Mouse (Mus musculus) mammary gland, adult 2 months (tissue): ENCODE results near the gene Tmem208. TPM values are rescaled to one million over a fixed set of nuclear protein-coding genes. Genes with fewer than 3 reads are reported as not detected.

Source experiments
- polyA plus RNA-seq: library from polyadenylated mRNA; depleted of rRNA; stranded (reverse); fragments of >200 nt; gene quantifications from 2 replicates; pipeline ENCODE4 v1.2.3, GENCODE M21; 2012; ENCODE audit warnings: low replicate concordance; rRNA removed

The Tmem208 gene
- polyA plus RNA-seq, result 90.7 and 97.1 TPM in 2 replicates

GRCm38 (mm10) chr8:105326141-105326672 is at the start of gene Tmem208, which contains the start of gene Lrrc29:
TSS of gene Tmem208 (plus strand) at chr8:105326354.
TSS of gene Lrrc29 (minus strand) at chr8:105326278.

DNA sequence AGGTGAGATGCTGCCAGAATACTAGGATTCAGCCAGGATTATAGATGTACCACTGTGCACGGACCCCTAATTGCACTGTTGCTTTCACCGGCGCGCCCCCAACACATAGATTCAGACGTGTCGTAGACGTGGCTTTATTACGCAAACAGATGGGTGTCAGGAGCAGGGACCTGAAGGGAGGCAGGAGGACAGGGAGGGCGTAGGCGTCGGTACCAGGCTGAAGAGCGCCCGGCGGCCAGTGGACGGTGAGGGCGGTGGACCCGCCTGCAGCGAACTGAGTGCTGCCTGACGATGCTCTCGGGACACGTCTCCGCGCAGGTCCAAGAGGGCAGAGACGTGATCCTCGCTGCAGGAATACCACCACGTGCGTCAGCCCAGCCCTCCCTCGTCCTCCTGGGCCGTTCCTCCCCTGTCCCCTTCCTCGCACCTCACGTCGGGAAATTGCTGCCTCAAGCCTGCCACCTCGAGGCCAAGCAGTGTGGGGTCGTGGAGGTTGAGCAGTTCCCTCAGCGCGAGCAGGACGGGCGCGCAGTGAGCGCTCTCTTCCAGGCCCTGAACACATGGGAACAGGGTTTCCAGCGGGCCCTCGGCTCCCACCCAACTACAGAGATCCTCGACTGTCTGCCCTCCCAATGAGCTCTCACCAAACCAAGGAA is 36.2 kb upstream of the Tmem208 start, which contains the start of gene 4931428F04Rik:
Gene 4931428F04Rik (minus strand): TSS at position 60 of the 656 bp plus-strand sequence.

GRCm38 (mm10) chr8:105295895-105296573 is 30.1 kb upstream of the Tmem208 start, which contains the start of gene Exoc3l:
TSS of gene Exoc3l (minus strand) at chr8:105296101.

GRCm38 (mm10) chr8:105297511-105298192 is 28.5 kb upstream of the Tmem208 start, which contains the start of gene E2f4:
TSS of gene E2f4 (plus strand) at chr8:105297663.

GRCm38 (mm10) chr8:105305211-105306145 is 20.7 kb upstream of the Tmem208 start, which contains the start of gene Elmo3:
TSS of gene Elmo3 (plus strand) at chr8:105305601.

GRCm38 (mm10) chr8:105347428-105348221 is 21.5 kb downstream of the Tmem208 start, which contains the start of gene Fhod1:
TSS of gene Fhod1 (minus strand) at chr8:105347953.

DNA sequence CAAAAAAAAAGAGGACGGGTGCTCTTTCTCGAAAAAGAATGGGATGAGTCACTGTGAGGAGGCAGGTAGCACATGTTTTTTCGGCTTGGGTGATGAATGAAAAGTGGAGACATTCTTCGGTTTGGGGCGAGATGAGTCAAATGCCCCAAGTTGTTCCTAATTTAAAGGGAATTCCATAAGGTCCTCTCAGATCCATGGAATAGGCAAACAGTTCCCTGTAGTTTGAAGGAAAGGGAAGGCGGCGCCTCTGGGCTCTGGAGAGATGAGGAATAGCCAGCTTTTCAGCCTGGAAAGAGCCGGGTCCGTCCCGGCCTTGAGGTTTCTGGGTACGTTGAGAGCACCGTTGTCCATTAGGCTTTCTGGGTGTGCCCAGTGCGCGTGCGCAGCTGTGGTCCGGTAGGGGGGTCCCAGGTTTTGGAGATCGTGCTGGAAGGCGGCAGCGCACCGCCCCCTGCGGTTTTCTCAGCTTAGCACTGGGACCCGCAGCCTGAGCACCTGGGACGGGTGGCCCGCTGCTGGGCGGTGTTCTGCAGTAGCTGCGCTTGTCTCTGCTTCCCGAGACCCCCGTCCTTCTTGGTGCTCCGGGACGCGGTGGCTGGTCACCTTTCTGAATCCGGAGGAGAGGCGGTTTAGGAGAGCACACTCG is 22.4 kb downstream of the Tmem208 start, which contains the start of gene Slc9a5:
Gene Slc9a5 (plus strand): TSS at position 394 of the 646 bp plus-strand sequence.

DNA sequence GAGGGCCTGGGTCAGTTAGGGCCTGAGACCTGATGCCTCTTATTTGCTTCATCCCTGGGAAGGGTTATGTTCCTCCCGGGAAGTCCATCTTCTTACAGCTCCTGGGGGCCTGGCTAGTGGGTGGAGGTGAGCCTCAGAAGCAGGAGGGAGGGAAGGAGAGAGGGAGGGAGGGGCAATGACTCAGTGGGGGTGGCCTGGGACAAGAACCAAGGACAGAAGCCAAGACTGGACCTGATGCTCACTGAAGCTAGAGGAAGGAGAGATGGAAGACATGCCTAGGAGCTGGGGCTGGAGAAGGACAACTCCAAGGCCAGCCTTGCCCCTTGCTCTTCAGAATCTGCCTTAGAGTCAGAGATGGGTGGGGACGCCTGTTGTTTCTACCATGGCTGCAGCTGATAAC is 46.9 kb downstream of the Tmem208 start, which contains the start of gene Plekhg4:
Gene Plekhg4 (plus strand): TSS at position 243 of the 400 bp plus-strand sequence.

Other genes starting within 250 kb of the Tmem208 start
- 1.4 TPM in 1 of 2 replicates, not detected in the other for gene Ces3b, start 242.6 kb upstream of the Tmem208 start, polyA plus RNA-seq
- 0.83 TPM in 1 of 2 replicates, not detected in the other for gene Ces4a, start 194.6 kb upstream of the Tmem208 start, polyA plus RNA-seq
- 10.1 and 12.8 TPM in 2 replicates for gene Cbfb, start 155.7 kb upstream of the Tmem208 start, polyA plus RNA-seq
- 21.3 and 32.9 TPM in 2 replicates for gene D230025D16Rik, start 101.2 kb upstream of the Tmem208 start, polyA plus RNA-seq
- gene B3gnt9, start 71.2 kb upstream of the Tmem208 start, polyA plus RNA-seq, result 20.0 and 42.4 TPM in 2 replicates
- gene Tradd, start 61.7 kb upstream of the Tmem208 start, polyA plus RNA-seq, result 14.7 and 29.5 TPM in 2 replicates
- 13.6 and 27.9 TPM in 2 replicates for gene Fbxl8, start 61.7 kb upstream of the Tmem208 start, polyA plus RNA-seq
- 5.7 and 7.1 TPM in 2 replicates for gene Hsf4, start 56.6 kb upstream of the Tmem208 start, polyA plus RNA-seq
- 10.8 and 11.1 TPM in 2 replicates for gene Nol3, start 50.2 kb upstream of the Tmem208 start, polyA plus RNA-seq
- gene 4931428F04Rik, start 36.5 kb upstream of the Tmem208 start, polyA plus RNA-seq, result 4.1 and 4.6 TPM in 2 replicates
- gene Exoc3l, start 30.3 kb upstream of the Tmem208 start, polyA plus RNA-seq, result 12.2 and 13.7 TPM in 2 replicates
- gene E2f4, start 28.7 kb upstream of the Tmem208 start, polyA plus RNA-seq, result 138 and 144 TPM in 2 replicates
- 21.8 and 24.6 TPM in 2 replicates for gene Elmo3, start 20.8 kb upstream of the Tmem208 start, polyA plus RNA-seq
- 9.4 and 10.4 TPM in 2 replicates for gene Lrrc29, start 76 bp upstream of the Tmem208 start, polyA plus RNA-seq
- 32.0 and 32.7 TPM in 2 replicates for gene Fhod1, start 21.6 kb downstream of the Tmem208 start, polyA plus RNA-seq
- gene Slc9a5, start 22.5 kb downstream of the Tmem208 start, polyA plus RNA-seq, result 5.3 TPM in 2 replicates
- gene Plekhg4, start 46.9 kb downstream of the Tmem208 start, polyA plus RNA-seq, result 0.96 and 1.4 TPM in 2 replicates
- 0.22 and 0.29 TPM in 2 replicates for gene Kctd19, start 87.1 kb downstream of the Tmem208 start, polyA plus RNA-seq
- gene Lrrc36, start 87.2 kb downstream of the Tmem208 start, polyA plus RNA-seq, result 1.2 and 2.4 TPM in 2 replicates
- gene Tppp3, start 145.2 kb downstream of the Tmem208 start, polyA plus RNA-seq, result 150 and 216 TPM in 2 replicates
- 57.4 and 64.6 TPM in 2 replicates for gene Zdhhc1, start 170.5 kb downstream of the Tmem208 start, polyA plus RNA-seq
- gene Hsd11b2, start 192.4 kb downstream of the Tmem208 start, polyA plus RNA-seq, result 0.89 and 1.1 TPM in 2 replicates
- gene Atp6v0d1, start 239.7 kb downstream of the Tmem208 start, polyA plus RNA-seq, result 97.3 and 171 TPM in 2 replicates